Mouse (Mus musculus): ENCODE results near the gene Yars.

Yars gene

DNA sequence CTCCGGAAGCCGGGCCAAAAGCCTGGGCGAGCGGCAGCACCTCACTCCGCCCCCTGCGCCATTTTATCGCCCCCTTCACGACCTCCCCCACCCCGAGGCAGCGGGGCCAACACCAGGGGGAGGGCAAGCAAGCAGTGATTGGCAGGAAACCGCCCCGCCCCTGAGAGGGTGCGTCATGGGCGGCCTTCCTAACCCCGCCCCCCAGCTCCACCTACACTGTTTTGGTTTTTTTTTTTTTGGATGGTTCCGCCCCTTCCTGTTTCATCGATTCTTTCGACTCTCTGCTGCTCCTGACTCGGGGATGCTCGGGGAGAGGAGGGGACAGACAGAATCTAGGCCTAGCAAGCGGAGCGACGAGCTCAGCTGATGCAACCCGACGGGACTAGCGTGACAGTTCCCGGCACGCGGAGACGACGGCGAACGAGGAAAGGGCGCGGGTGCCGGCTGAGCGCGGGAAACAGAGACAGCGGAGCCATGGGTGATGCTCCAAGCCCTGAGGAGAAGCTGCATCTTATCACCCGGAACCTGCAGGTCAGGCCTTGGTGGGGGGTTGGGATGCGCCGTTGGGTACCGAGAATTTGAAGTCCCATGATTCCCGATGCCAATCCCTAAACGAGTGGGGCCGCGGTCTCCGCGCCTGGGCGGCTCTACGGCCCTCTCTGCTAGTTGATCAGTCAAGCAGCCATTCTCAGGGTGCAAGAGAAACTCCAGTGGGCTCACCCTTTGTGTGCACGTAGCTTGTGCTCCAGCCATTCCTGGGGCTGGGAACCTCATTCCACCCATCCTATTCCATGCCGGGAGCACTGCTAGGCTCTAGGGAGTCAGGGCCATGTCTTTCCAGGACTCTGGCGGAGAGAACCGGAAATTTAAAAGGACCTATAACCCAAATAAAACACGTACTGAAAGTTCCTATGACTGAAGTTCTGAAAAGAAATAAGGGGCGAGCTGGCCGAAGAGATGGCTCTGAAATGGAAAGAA is at the start of gene Yars, which contains the start of gene S100pbp:
Yars (plus strand) TSS at position 219 of the 978 bp plus-strand sequence.
S100pbp (minus strand) TSS at position 186 of the 978 bp plus-strand sequence.
- peak; percentile 97 for DNase-seq (ENCODE audit: low spot score)

GRCm38 (mm10) chr4:129140808-129141207 is 48.8 kb upstream of the Yars start:
- DNase-seq (ENCODE audit: low spot score) = no peak

GRCm38 (mm10) chr4:129141560-129142438 is 47.8 kb upstream of the Yars start:
- no peak for DNase-seq (ENCODE audit: low spot score)

DNA sequence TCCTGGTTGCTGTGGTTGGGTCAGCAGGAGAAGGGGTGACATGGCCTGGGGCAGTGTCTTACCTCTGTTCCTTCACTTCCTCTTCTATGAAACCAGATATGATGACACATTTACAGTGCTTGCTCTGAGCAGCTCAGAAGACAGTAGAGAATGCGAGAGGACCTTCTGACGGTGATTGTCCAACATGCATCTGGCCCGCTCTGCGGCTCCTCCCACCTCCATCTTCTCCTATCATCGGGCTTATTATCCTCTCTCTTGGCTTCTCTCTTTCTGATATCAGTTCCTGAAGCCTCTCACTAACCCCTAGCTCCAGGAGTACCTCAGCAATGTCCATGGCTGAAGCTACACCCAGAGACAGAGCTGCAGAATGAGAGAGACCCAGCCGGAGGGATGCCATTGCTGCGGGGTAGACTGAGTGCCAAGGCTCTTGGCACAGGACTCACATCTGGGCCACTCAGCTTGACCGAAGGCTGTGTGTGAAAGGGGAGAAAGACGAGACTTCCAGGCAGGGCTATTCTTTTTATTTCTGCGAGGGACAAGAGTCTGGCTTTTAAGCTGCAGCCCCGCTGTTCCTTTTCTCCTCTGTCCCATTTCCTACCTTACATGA is 47.0 kb upstream of the Yars start:
- DNase-seq (ENCODE audit: low spot score) = no peak

- no peak for DNase-seq (ENCODE audit: low spot score)
These were observed 46.1 kb upstream of the Yars start for GRCm38 (mm10) chr4:129143509-129143908.

GRCm38 (mm10) chr4:129144401-129145367 is 44.9 kb upstream of the Yars start:
- peak; percentile 81 for DNase-seq (ENCODE audit: low spot score)

DNA sequence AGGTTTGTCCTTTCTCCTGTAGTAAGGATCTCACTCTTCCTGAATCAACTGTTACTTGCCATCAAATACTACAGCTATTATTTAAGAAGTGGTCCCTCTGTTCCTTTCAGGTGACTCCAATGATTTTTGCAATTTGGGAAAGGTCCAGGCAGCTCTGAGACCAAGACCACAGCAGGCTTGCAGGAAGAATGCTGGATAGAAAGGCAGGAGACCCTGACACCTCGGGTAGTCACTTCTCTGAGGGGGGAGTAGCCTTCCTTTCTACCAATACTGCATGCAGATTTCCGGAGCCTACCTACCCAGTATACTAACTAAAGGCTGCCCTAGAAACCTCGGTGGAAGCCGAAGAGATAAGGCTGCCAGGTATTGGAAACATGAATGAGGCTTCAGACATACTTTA is 44.1 kb upstream of the Yars start:
- DNase-seq (ENCODE audit: low spot score) = no peak

DNA sequence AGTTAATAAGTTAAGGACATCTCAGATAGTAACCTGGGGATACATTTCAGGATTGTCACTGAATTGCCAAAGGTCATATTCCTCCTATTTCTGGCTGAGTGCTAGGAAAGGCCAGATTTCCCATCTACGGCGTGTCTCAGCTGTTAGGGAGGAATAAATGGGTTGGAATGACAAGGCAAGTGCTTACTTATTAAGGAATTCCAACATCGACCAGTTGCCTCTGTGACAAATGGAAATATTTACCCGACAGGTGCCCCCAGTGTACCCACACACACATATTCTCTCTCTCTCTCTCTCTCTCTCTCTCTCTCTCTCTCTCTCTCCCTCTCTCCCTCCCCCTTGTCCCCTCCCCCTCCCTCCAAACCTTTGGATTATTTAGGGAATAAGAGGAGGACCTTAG is 43.6 kb upstream of the Yars start:
- DNase-seq (ENCODE audit: low spot score) = no peak

- no peak for DNase-seq (ENCODE audit: low spot score)
These were observed 43.2 kb upstream of the Yars start for GRCm38 (mm10) chr4:129146392-129146791.

- DNase-seq (ENCODE audit: low spot score) = no peak
These were observed 41.9 kb upstream of the Yars start for GRCm38 (mm10) chr4:129147552-129148103.

DNA sequence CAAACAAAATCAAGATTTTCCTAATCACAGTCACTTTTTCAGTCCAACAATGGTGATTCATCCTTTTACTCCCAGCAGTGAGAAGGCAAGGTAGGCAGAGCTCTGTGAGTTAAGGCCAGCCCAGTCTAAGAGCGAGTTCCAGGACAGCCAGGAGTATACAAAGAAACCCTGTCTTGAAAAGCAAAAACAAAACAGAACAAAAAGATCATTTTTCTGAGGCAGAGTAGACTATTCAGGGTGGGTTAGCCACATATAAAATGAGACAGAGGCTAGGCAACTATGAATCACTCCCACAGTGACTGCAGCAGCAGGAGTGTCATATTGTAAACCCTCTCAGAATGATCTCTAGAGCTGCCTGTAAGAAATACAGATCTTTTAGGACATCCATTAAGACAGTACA is 40.2 kb upstream of the Yars start:
- no peak for DNase-seq (ENCODE audit: low spot score)

GRCm38 (mm10) chr4:129151276-129151811 is 38.2 kb upstream of the Yars start:
- no peak for DNase-seq (ENCODE audit: low spot score)

DNA sequence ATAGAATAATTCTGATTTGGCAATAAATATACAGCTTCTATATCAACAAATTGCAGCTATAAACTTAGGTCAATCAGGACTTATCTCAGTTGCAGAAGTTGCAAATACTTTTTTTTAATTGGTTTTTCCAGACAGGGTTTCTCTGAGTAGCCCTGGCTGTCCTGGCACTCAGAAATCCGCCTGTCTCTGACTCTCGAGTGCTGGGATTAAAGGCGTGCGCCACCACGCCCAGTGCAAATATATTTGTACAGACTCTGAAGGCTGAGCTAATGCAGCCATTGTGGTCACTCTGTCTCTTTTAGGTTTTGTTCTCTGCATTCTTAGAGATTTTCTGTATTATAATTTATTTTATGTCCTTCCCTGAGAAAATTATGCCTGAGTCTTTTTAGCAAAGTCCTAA is 32.0 kb upstream of the Yars start:
- no peak for DNase-seq (ENCODE audit: low spot score)

DNA sequence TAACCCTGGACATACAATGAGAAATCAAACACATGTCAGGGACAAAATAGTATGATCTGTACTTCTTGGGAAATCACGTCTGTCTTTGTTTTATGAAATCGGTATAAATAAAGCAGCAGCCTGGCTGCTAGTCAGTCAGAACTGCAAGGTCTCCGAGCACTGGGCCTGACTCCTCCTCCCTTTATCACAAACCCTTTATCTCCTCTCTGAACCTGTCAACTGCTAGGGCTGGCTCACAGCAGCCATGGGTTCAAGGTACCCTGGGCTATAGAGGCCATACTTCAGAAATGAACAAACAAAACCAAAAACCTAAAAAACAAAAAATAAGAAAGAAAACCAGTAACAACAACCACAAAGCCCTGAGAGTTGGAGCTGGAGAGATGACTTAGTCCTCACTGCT is 31.0 kb upstream of the Yars start:
- DNase-seq (ENCODE audit: low spot score) = no peak

GRCm38 (mm10) chr4:129161076-129161475 is 28.5 kb upstream of the Yars start:
- no peak for DNase-seq (ENCODE audit: low spot score)

DNA sequence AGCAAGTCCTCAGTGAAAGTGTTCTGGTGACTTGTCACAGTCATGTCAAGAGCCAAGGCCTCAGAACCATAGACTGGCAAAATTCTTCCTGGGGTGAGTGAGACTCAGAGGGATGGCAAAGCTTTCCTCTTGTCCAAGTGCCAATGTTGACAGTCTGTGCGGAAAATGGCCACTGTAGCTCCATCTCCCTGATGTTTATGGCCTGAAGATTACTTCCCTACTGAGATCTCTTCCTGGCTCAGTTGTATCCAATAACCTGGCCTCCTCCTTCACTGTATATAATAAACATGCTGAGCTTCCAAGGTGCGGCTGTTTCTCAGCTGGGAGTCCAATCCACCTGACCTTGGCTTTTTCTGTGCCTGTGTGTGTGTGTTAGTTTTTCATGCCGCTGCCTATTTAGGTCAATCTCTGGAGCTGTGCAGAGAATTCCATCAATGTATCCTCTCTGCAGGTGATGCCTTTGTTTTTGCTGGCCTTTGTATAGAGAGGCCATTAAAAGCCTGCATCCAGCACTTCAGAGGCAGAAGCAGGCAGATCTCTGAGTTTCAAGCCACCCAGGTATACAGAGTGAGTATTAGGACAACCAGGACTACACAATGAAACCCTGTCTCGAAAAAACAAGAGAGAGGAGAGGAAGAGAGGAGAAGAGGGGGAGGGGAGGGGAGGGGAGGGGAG is 27.8 kb upstream of the Yars start:
- DNase-seq (ENCODE audit: low spot score) = no peak

- no peak for DNase-seq (ENCODE audit: low spot score)
These were observed 17.0 kb upstream of the Yars start for GRCm38 (mm10) chr4:129172529-129172928.

- DNase-seq (ENCODE audit: low spot score) = no peak
These were observed 10.0 kb upstream of the Yars start for GRCm38 (mm10) chr4:129179560-129179959.

DNA sequence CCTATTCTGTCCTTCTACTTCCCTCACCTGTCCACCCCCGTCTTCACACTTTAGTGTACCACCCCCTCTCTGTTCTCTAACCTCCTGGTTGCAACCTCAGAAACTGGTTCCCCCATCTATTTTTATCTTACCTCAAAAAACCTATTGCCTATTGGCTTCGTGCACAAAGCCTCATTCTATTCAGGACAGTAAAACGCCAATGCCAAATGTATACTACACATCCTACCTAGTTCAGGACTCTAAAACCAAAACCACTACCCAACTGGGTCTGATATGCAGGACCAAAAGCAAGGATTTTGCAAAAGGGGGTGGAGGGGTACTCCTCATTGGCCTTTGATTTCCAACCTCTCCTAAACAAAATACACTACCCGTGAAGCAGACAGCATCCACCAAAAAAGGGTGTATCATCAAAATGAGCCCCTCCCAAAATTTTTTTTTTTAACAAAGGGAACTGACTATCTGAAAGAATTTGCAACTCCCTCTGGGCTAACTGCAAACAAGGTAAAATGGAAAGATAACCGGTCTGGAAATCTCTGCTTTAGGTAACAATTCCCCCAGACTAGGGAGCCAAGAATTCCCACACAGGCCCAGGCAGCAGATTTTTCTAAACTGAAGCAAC is 1.4 kb upstream of the Yars start:
- DNase-seq (ENCODE audit: low spot score) = no peak
